ENCODE assay signal across 14 mouse cellular contexts in the genomic region with DNA sequence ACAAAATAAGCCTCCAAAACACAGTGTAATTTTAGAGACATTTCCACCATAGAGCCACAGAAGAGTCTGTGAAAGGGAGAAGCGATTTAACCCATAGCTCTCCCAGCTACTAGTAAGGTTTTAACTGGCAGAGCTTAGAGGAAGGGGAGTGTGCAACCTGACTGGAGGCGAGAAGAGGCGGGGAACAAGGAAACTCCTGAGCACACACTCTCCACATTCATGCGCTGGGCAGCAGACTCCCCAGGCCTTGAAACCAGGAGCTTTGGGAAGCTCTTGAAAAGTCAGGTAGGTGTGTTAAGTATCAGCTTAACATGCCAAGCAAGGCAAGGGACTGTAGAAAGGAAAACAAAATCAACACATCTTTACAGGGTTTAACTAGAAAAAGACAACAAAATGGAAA.
"Had no signal": no experiment of that assay in that cellular context is flagged by ENCODE, and none has a peak within 500 bp of the region (broad histone marks: within the 10 kb centered on the region; RNA-seq: fewer than 3 reads in every experiment).

No protein-coding gene starts in this region.

- H3K4me3 ChIP-seq: intestine, embryonic 15.5 days; limb, embryonic 12.5 days; limb, embryonic 15.5 days had no signal

- ATAC-seq: intestine, embryonic 15.5 days; liver, postnatal 0 days had no signal

- DNase-seq: kidney, adult 2 months; kidney, postnatal 14 days; kidney, postnatal 4 days; left cerebral cortex, postnatal 4 days; liver, postnatal 0 days; midbrain, embryonic 14.5 days; right cerebral cortex, postnatal 4 days; thymus, postnatal 25 days had no signal

- H3K4me1 ChIP-seq: intestine, embryonic 15.5 days; limb, embryonic 12.5 days; limb, embryonic 15.5 days had no signal

- H3K4me2 ChIP-seq: intestine, embryonic 15.5 days; limb, embryonic 12.5 days; limb, embryonic 15.5 days; liver, embryonic 11.5 days; midbrain, embryonic 11.5 days had no signal

- H3K36me3 ChIP-seq: intestine, embryonic 15.5 days; limb, embryonic 12.5 days; limb, embryonic 15.5 days had no signal

- H3K27me3 ChIP-seq: intestine, embryonic 15.5 days; limb, embryonic 12.5 days; limb, embryonic 15.5 days had no signal

- H3K9me3 ChIP-seq: intestine, embryonic 15.5 days; limb, embryonic 12.5 days; limb, embryonic 15.5 days had no signal

- H3K9ac ChIP-seq: intestine, embryonic 15.5 days; limb, embryonic 12.5 days; limb, embryonic 15.5 days; liver, embryonic 14.5 days; liver, postnatal 0 days had no signal

- H3K27ac ChIP-seq: intestine, embryonic 15.5 days; limb, embryonic 12.5 days; limb, embryonic 15.5 days; liver, embryonic 14.5 days had no signal
